Mouse (Mus musculus): ENCODE results near the gene Gm21852. TPM values are rescaled to one million over a fixed set of nuclear protein-coding genes. Genes with fewer than 3 reads are reported as not detected.
"Not testable (repeated sequence)": the region's sequence is repeated elsewhere in the genome, so short reads cannot be mapped to it uniquely, and the experiment has no call there.

The Gm21852 gene
- not detected in 2 replicates for polyA plus RNA-seq (2015; fragmentation: Nextera tagmentation; extraction: Ambion mirVana)

DNA sequence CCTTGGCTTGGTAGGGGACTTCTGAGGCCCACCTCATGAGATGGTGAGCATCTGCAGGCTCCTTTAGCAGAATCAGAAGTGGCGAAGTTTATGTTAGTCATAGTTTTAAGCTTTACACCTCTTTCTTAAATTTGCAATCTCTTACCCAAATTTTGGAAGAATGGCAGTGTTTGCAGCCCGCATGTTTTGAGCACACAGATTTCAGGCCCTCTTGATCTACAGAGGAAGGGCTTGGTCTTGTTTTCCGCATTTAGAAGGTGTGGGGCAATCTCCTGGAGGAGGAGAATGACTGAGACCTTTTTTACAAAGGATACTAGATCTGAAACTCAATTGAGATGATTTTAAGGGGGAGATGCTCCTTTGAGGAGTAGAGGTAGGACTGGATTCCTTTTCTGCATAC lies at the start of gene Gm21852:
TSS of gene Gm21852 (minus strand) at position 101 of the 400 bp plus-strand sequence.
- H3K9me3 ChIP-seq; H3K4me1 ChIP-seq; H3K27me3 ChIP-seq; ATAC-seq (ENCODE audit: borderline replicate concordance, extremely low read depth, low FRiP score, low TSS enrichment); H3K4me3 ChIP-seq; H3K27ac ChIP-seq; H3K4me2 ChIP-seq; H3K36me3 ChIP-seq; H3K9ac ChIP-seq: not testable (repeated sequence)
- WGBS, result no CpG with 5 or more reads among the region's 3 CpGs

Small RNAs within 50 kb of the gene (microRNA-seq; reads per million reads assigned to microRNA genes)
- gene Gm27466 (not detected), gene Gm28018 (not detected)

Other genes with a start within 250 kb of the Gm21852 start
- gene Gm21797, start 123.8 kb upstream of the Gm21852 start, polyA plus RNA-seq (2015; fragmentation: Nextera tagmentation; extraction: Ambion mirVana), result not detected in 2 replicates
- gene Gm20795, start 152.9 kb upstream of the Gm21852 start, polyA plus RNA-seq (2015; fragmentation: Nextera tagmentation; extraction: Ambion mirVana), result not detected in 2 replicates